Mouse (Mus musculus): ENCODE data around the gene Lhx3. TPM values are rescaled to one million over a fixed set of nuclear protein-coding genes. Genes with fewer than 3 reads are reported as not detected.

Lhx3 gene
- total RNA-seq, 2 experiments from 2014 or later = not detected

DNA sequence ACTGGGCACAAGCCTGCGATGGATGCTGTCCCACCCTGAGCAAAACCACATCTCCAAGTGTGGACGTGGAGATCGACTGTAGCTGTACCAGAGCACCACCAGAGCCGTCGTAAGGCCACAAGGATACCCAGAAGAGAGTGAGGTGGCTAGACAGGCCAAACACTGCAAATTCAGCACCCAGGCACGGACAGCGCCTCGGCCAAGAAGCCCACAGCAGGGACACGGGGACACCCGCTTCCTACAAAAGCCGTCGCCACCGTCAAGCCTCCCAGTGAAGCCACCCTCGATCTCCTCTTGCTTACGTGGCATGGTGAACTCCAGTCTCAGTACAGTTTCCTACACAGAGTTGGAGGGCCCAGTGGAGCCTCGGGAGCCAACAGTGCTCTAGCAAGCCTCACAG is 3.0 kb downstream of the Lhx3 start:
- peak; percentile 28 for DNase-seq
- intact Hi-C loops (cut with DNase I; ENCODE audit: low total_unique reads) = no loop called here

GRCm38 (mm10) chr2:26202849-26203475 is 5.1 kb downstream of the Lhx3 start:
- DNase-seq = no peak
- intact Hi-C loops (cut with DNase I; ENCODE audit: low total_unique reads) = no loop called here

- intact Hi-C loops (cut with DNase I; ENCODE audit: low total_unique reads) = no loop called here
These were observed 5.9 kb downstream of the Lhx3 start for GRCm38 (mm10) chr2:26201926-26202848.

GRCm38 (mm10) chr2:26198488-26198887 is 9.6 kb downstream of the Lhx3 start:
- intact Hi-C loops (cut with DNase I; ENCODE audit: low total_unique reads) = no loop called here
- DNase-seq = no peak

More at GRCm38 (mm10) chr2:26201926-26202848, 5.9 kb downstream of the Lhx3 start:
- DNase-seq = no peak

- no peak for DNase-seq
- intact Hi-C loops (cut with DNase I; ENCODE audit: low total_unique reads) = no loop called here
These were observed 13.3 kb downstream of the Lhx3 start for GRCm38 (mm10) chr2:26194552-26195339.

DNA sequence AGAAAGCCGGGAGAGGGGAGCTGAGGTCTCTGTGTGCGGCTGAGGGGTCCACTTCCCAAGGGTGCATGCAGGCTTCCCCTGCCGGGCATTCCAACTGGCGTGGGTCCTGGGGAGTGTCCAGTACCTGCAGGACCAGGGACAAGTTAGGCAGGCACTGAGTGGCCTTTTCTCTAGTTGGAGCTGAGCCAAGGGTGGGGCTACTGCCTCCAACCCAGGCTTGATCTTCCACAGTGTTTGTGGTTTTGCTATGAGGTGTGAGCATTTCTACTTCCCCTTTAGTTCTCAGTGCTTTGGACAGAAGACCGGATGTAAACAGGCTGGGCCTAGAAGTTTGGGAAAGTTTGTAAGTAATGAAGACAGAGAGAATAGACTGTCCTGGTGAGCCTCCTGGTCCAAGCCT is 19.6 kb downstream of the Lhx3 start:
- intact Hi-C loops (cut with DNase I; ENCODE audit: low total_unique reads) = loop anchor here (10.0 kb wide), 1 partner anchor 86 kb away; no protein-coding TSS in a partner anchor
- DNase-seq = no peak

DNA sequence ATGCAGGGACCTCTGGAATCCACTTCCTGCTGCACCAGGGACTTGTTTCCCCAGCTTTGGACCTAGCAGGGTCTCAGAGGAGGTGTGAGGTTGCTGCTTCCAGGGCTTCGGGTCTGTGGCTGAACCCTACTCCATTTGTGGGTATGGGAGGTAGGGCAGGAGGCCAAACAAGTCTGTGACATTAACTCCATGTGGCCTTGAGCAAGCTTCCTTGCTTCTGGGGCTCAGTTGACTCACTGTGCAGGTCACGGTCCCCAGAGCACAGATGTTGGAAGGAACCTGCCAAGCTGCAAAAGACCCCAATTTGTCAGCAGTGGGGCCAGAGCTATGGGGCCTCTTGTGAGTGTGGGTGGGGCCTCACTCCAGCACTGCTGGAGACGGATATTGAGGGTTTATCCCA is 23.7 kb downstream of the Lhx3 start:
- intact Hi-C loops (cut with DNase I; ENCODE audit: low total_unique reads) = loop anchor here (10.0 kb wide), 1 partner anchor 90 kb away; no protein-coding TSS in a partner anchor
- DNase-seq = no peak

DNA sequence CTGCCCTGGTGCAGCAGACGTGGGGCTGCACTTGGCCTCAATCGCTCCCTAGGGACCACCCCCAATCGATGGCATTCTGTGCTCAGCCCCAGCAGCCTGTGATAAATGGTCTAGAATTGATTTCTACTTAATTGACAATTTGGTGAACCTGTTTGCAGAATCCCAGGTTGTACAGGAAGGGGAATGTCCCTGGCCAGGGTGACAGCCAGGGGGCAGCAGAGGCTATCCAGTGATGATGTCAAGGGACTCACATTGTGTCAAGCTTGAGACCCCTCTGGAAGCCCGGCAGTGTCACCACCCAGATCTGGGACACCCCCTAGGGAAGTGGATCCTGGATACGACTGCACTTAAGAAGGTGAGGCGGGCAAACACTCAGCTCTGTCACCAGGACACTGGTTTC is 25.4 kb downstream of the Lhx3 start:
- peak; percentile 36 for DNase-seq
- intact Hi-C loops (cut with DNase I; ENCODE audit: low total_unique reads) = loop anchor here (10.0 kb wide), 1 partner anchor 92 kb away; no protein-coding TSS in a partner anchor

- intact Hi-C loops (cut with DNase I; ENCODE audit: low total_unique reads) = no loop called here
- no peak for DNase-seq
These were observed 30.9 kb downstream of the Lhx3 start for GRCm38 (mm10) chr2:26177189-26177588.

DNA sequence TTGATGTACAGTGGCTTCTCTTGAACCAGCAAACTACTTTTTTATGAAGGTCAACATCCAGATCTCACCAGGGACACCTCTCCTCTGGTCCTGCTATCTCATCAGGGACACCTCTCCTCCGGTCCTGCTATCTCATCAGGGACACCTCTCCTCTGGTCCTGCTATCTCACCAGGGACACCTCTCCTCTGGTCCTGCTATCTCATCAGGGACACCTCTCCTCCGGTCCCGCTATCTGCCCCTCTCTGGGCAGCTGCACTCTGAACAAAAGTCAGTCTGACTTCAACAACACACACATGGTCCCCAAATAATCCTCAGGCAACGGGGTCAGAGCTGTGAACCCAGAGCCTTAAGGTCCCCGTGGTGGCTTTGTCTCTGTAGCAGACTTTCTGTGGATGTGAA is 31.4 kb downstream of the Lhx3 start:
- intact Hi-C loops (cut with DNase I; ENCODE audit: low total_unique reads) = no loop called here
- DNase-seq = no peak

- intact Hi-C loops (cut with DNase I; ENCODE audit: low total_unique reads) = no loop called here
- DNase-seq = no peak
These were observed 32.9 kb downstream of the Lhx3 start for GRCm38 (mm10) chr2:26175191-26175590.

DNA sequence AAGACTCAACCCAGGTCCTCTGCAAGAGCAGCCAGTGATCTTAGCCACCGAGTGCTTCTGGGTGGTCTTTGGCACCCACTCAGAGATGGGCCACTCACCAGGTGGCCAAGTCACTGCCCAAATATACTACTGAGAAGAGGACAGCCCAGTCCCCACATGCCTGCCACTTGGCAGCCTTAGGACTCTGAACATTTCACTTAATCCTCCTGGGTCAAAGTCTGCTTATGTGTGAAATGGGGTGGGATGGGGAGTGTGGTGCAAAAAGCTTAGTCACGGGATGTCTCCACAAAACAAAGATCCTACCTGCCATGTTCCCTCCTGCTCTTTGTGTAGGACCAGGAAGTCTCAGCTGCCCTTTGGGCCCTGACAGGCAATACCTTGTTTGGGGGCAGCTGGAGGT is 35.9 kb downstream of the Lhx3 start:
- DNase-seq = no peak

GRCm38 (mm10) chr2:26170376-26170775 is 37.7 kb downstream of the Lhx3 start:
- intact Hi-C loops (cut with DNase I; ENCODE audit: low total_unique reads) = no loop called here
- DNase-seq = no peak

More for the DNA sequence above, 35.9 kb downstream of the Lhx3 start:
- intact Hi-C loops (cut with DNase I; ENCODE audit: low total_unique reads) = no loop called here

GRCm38 (mm10) chr2:26168843-26169579 is 39.1 kb downstream of the Lhx3 start:
- intact Hi-C loops (cut with DNase I; ENCODE audit: low total_unique reads) = no loop called here
- no peak for DNase-seq

GRCm38 (mm10) chr2:26166890-26167289 is 41.2 kb downstream of the Lhx3 start:
- intact Hi-C loops (cut with DNase I; ENCODE audit: low total_unique reads) = no loop called here
- DNase-seq = no peak

GRCm38 (mm10) chr2:26158064-26158463 is 50.0 kb downstream of the Lhx3 start:
- no peak for DNase-seq
- intact Hi-C loops (cut with DNase I; ENCODE audit: low total_unique reads) = loop anchor here (5.0 kb wide), 1 partner anchor 119 kb away; no protein-coding TSS in a partner anchor

DNA sequence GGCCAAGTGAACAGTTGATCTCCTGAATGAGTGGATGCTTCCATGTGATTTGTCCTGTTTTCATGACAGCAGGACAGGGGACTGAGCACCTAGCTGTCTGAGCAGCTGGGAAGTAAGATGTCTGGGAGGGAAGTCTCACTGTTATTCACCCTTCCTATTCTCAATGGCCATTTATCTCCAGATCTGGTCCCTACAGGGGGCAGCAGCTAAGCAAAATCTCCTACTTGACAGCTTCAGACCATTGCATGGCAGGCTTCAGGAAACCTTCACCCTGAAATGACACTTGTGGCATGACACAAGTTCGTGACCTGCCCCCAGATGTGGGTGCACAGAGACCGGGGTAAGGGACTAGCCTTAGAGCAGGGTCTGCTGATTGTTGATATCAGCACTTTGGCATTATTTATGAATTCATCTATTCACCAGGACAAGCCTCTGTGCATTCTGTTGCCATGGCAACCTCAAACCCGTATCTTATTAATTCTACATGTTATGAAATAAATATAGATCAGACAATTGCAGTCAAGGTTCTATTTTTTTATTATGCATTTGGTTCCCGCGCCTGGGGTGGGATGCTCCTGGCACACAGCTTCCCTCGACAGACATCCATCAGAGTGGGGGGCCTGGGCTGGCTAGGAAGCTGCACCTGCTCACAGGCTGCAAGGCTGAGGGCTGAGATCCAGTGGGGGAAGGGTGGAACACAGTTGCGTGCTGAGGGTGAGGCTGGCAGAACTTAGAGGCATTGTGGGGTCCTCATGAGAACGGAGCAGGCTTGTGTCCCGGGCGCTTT is 51.7 kb downstream of the Lhx3 start:
- no peak for DNase-seq
- intact Hi-C loops (cut with DNase I; ENCODE audit: low total_unique reads) = loop anchor here (5.0 kb wide), 1 partner anchor 121 kb away; no protein-coding TSS in a partner anchor

GRCm38 (mm10) chr2:26155737-26156136 is 52.4 kb downstream of the Lhx3 start:
- no peak for DNase-seq
- intact Hi-C loops (cut with DNase I; ENCODE audit: low total_unique reads) = loop anchor here (5.0 kb wide), 1 partner anchor 122 kb away; no protein-coding TSS in a partner anchor
